Mouse (Mus musculus): ENCODE measurements at regions not wholly inside any gene's neighbourhood (a gene's known extent, or its start where the extent isn't known, plus 50 kb on each side); places are given as distances from the start of the nearest gene placed in this dataset.
A peak's percentile ranks its signal among the peaks of the same experiment; 100 is the strongest.

GRCm38 (mm10) chr5:111957698-111958097 lies 224.0 kb downstream of the Gm26897 start:
- no peak for DNase-seq

- DNase-seq, result peak; percentile 7
These were observed 224.5 kb downstream of the Gm26897 start for GRCm38 (mm10) chr5:111958226-111958625.

GRCm38 (mm10) chr5:111965311-111965710 lies 231.6 kb downstream of the Gm26897 start:
- no peak for DNase-seq

- no peak for DNase-seq
These were observed 234.4 kb downstream of the Gm26897 start for GRCm38 (mm10) chr5:111968121-111968520.

- DNase-seq, result no peak
These were observed 235.0 kb downstream of the Gm26897 start for GRCm38 (mm10) chr5:111968701-111969100.

- no peak for DNase-seq
These were observed 237.5 kb downstream of the Gm26897 start for GRCm38 (mm10) chr5:111971193-111971592.

- no peak for DNase-seq
These were observed 238.2 kb downstream of the Gm26897 start for GRCm38 (mm10) chr5:111971952-111972351.

- DNase-seq, result no peak
These were observed 242.0 kb downstream of the Gm26897 start for GRCm38 (mm10) chr5:111975686-111976085.

- DNase-seq, result no peak
These were observed 245.9 kb downstream of the Gm26897 start for GRCm38 (mm10) chr5:111979601-111980000.

- no peak for DNase-seq
These were observed 248.4 kb downstream of the Gm26897 start for GRCm38 (mm10) chr5:111982106-111982505.

GRCm38 (mm10) chr5:111985997-111986396 lies 252.3 kb downstream of the Gm26897 start:
- DNase-seq, result no peak

- no peak for DNase-seq
These were observed 253.3 kb downstream of the Gm26897 start for GRCm38 (mm10) chr5:111987036-111987435.

- no peak for DNase-seq
These were observed 258.1 kb downstream of the Gm26897 start for GRCm38 (mm10) chr5:111991805-111992204.

GRCm38 (mm10) chr5:111993221-111993620 lies 259.1 kb downstream of the Cryba4 start:
- DNase-seq, result no peak

GRCm38 (mm10) chr5:111993930-111994329 lies 258.4 kb downstream of the Cryba4 start:
- no peak for DNase-seq

- DNase-seq, result no peak
These were observed 255.5 kb downstream of the Cryba4 start for GRCm38 (mm10) chr5:111996806-111997205.

GRCm38 (mm10) chr5:112001742-112002701 lies 250.3 kb downstream of the Cryba4 start:
- peak; percentile 34 for DNase-seq

GRCm38 (mm10) chr5:112002856-112003660 lies 249.3 kb downstream of the Cryba4 start:
- DNase-seq, result no peak

- no peak for DNase-seq
These were observed 248.3 kb downstream of the Cryba4 start for GRCm38 (mm10) chr5:112004041-112004440.

GRCm38 (mm10) chr5:112012505-112013164 lies 239.7 kb downstream of the Cryba4 start:
- peak; percentile 12 for DNase-seq

GRCm38 (mm10) chr5:112018925-112019324 lies 233.4 kb downstream of the Cryba4 start:
- no peak for DNase-seq

- DNase-seq, result no peak
These were observed 231.4 kb downstream of the Cryba4 start for GRCm38 (mm10) chr5:112020882-112021281.

- DNase-seq, result no peak
These were observed 222.4 kb downstream of the Cryba4 start for GRCm38 (mm10) chr5:112029955-112030354.

Data from lung, postnatal 36 days (tissue).